Comparison of ENCODE assay signal across 22 mouse cellular contexts in genomic region chr14:20771941-20772340, GRCm38 (mm10).
"Had no signal": no experiment of that assay in that cellular context is flagged by ENCODE, and none has a peak within 500 bp of the region (broad histone marks: within the 10 kb centered on the region; RNA-seq: fewer than 3 reads in every experiment).

No protein-coding gene starts in this region.

- H3K4me2 ChIP-seq: limb, embryonic 13.5 days; liver, embryonic 12.5 days; liver, embryonic 15.5 days; lung, embryonic 15.5 days; midbrain, embryonic 13.5 days; neural tube, embryonic 13.5 days; stomach, embryonic 15.5 days had no signal

- H3K27ac ChIP-seq: limb, embryonic 10.5 days; limb, embryonic 13.5 days; liver, embryonic 12.5 days; liver, embryonic 15.5 days; lung, embryonic 15.5 days; midbrain, embryonic 10.5 days; midbrain, embryonic 13.5 days; neural tube, embryonic 13.5 days; stomach, embryonic 15.5 days had no signal

- H3K4me1 ChIP-seq: liver, embryonic 12.5 days had no signal

- H3K4me3 ChIP-seq: limb, embryonic 10.5 days; limb, embryonic 13.5 days; liver, embryonic 12.5 days; liver, embryonic 15.5 days; lung, embryonic 15.5 days; megakaryocyte, embryonic 14.5 days; midbrain, embryonic 10.5 days; midbrain, embryonic 13.5 days; myocyte; neural tube, embryonic 13.5 days; stomach, embryonic 15.5 days had no signal

- ATAC-seq: liver, embryonic 12.5 days; midbrain, embryonic 13.5 days; midbrain, embryonic 16.5 days had no signal

- H3K27me3 ChIP-seq: limb, embryonic 13.5 days; liver, embryonic 12.5 days; liver, embryonic 15.5 days; lung, embryonic 15.5 days; megakaryocyte, embryonic 14.5 days; midbrain, embryonic 13.5 days; neural tube, embryonic 13.5 days; stomach, embryonic 15.5 days had no signal

- H3K9me3 ChIP-seq: limb, embryonic 10.5 days; limb, embryonic 13.5 days; liver, embryonic 12.5 days; liver, embryonic 15.5 days; lung, embryonic 15.5 days; megakaryocyte, embryonic 14.5 days; midbrain, embryonic 10.5 days; midbrain, embryonic 13.5 days; neural tube, embryonic 13.5 days; stomach, embryonic 15.5 days had no signal

- H3K9ac ChIP-seq: limb, embryonic 13.5 days; liver, embryonic 12.5 days; liver, embryonic 15.5 days; lung, embryonic 15.5 days; midbrain, embryonic 13.5 days; neural tube, embryonic 13.5 days; stomach, embryonic 15.5 days had no signal

- DNase-seq: kidney, postnatal 10 days; kidney, postnatal 36 days; liver; lung, adult 18-20 months; lung, postnatal 10 days; lung, postnatal 36 days; retina, postnatal 1 day; right cerebral cortex, postnatal 25 days; spleen, adult 18-20 months; thymus, postnatal 25 days had no signal
